Mouse (Mus musculus): Measurements from ENCODE around the gene Bcl9.

GRCm38 (mm10) chr3:97253823-97254600, 43.7 kb downstream of the Bcl9 start:
- TF ChIP-seq CTCF (IDR thresholded peaks at IDR 0.05; ENCODE audit: control insufficient read depth, insufficient read depth, insufficient replicate concordance, low read depth, low read length) (no peak), POLR2A (IDR thresholded peaks at IDR 0.05; ENCODE audit: control insufficient read depth, low read depth, low read length) (no peak)
